Mouse (Mus musculus): ENCODE measurements around the gene Ankrd33.

The Ankrd33 gene

DNA sequence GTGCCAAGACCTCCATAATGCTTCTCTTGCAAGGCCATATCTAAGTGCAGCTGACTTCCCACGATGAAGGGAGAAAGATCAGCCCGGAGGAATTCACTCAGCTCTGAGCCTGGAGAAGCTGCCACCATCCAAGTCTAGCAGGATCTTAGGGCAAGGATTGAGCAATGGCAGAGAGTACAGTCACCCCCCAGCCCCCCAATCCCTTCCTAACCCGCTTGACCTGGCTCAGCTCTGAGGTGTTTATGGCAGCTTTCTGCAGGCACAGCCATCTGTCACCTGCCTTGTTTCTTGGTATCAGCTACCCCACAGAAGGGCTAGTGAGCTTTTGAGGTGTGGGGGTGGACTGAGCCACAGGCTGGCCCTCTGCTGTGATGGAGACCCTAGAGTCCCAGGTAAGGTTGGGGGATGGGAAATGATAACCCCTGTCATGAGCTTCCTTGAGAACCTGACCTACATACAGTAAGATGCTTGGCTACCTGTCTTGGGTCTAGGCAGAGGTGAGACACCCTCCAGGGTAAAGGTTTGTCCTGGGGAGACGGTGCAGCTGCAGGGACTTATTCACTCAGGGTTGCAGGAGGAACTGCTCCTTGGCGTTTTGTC is at the start of gene Ankrd33:
Gene Ankrd33, plus strand, starts transcription at position 245 of the 600 bp plus-strand sequence.
- no peak for DNase-seq (ENCODE audit: low spot score)

DNA sequence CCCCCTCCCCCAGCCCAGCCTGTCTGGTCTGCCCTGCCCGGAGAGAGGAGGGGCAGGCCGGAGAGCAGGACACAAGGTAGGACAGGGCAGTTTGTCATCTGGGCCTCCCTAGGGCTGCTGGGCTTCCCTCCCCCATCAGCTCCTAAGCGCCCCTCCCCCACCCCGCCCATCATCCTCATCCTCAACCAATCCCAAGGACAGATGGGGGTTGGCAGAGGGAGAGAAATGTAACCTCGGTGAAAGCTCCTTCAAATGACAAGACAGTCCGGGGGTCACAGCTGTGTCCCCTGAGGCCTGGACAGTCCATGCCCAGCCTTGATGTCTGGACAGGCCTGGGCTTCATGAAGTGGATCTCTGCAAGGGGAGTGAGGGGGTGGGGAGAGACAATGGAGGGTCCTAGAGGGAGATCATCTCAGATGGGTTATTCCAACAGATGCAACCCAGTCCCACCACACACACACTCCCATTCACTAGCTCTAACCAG is 49.1 kb upstream of the Ankrd33 start:
- DNase-seq (ENCODE audit: low spot score) = no peak

DNA sequence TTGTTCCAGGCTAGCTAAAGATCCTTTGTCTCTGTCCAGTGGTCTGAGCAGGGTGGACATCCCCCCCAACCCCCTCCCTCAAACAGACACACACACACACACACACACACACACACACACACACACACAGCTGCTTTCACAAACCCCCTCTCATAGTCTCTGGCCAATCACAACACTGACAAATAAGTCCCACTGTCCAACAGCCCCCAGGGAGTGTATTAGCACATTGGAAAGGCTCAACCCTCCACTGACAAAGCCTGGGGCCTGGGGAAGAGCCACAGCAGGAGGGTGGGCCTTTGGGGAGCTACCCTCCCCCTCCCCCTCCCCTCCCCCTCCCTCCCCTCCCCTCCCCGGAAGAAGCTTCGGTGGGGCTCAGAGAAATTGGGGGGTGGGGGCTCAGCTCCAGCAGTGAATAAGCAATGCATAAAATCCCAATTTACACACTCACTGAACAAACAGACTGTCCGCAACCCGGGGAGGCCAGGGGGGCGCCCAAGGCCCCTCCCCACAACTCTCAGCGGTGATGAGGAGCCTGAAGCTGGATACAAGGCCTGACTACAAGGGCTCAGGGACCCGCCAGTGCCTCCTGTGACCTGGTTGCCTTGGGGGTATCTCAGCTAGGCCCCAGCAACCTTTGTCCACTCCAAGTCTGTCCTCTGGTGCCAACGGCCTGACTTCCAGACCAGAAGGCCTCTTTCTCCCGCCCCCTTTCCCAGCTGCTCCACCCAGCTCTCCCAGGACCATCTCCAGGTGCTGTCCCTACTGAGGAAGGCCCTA is 48.4 kb upstream of the Ankrd33 start:
- DNase-seq (ENCODE audit: low spot score) = no peak

DNA sequence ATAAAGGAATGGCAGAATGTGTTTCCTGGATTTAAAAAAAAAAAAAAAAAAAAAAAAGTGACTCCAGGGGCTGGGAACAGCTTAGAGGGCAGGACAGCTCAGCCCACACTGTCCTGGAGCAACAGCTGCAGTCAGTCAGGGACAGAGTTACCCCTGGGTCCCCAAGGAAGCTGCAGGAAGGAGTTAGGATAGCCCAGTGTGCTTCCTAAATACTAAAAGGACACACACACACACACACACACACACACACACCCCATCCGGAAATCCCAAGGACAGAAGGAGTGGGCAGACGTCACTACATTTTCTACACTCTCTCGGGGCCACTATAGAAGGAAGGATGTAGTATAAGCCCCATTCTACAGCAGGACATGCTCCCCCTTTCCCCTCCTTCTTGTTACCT is 47.5 kb upstream of the Ankrd33 start:
- DNase-seq (ENCODE audit: low spot score) = no peak

DNA sequence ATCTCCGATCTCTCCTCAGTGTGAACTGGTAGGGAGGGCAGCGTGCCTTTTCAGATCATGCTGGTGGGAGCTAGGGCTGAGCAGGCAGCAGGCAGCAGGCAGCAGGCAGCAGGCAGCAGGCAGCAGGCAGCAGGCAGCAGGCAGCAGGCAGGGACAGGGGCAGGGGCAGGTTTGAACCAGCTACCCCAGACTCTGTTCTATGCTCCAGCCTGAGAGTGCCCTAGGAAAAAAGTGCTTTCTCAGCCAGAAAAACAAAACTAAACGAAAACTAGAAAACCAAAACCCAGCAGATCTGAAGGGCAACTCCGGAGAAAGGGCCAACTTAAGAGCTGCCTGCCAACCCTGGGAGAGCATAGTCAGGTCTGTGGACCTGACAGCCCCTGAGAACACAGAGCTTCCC is 46.9 kb upstream of the Ankrd33 start:
- DNase-seq (ENCODE audit: low spot score) = no peak

DNA sequence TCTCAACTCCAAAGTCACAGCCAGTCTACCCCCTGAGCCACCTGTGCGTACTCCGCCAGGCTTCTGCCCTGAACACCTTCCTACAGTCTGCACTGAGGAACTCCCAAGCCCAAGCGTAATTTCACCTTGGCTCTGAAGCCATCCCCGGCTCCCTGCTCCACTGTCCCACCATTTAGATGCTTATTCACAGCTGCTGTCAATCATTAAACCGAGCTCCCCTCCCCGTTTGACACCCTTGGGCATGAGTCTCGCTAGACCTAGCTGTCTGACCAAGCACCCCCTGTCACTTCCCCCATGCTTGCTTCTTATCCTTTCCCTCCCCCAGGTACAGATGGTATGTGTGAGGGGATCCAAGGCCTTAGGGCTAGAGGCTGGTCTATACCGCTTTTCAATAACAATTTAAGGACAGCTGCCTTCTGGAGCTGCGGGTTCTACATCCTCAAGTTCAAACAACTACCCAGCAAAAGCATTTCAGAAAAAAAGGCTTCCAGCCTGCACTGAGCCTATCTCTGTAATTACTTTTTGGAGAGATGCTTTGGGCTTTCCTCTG is 45.8 kb upstream of the Ankrd33 start:
- DNase-seq (ENCODE audit: low spot score) = no peak

DNA sequence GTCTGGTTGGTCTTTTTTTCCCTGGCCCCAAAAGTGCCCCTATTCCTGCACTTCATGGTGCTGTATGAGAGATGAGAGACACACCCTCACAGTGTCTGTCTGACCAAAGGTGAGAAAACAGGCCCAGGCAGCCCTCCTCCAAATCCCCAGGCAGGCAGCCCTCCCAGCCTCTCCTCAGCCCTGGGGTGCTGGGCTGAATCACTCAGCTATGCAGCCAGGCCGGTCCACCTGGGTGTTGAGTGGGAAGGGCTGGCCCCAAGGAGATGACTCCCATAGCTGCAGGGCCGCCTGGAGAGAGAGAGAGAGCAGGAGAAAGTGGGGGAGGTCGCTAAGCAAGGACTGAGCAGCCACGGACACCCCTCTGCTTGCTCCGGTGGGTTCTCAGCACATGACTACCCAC is 44.8 kb upstream of the Ankrd33 start:
- no peak for DNase-seq (ENCODE audit: low spot score)

DNA sequence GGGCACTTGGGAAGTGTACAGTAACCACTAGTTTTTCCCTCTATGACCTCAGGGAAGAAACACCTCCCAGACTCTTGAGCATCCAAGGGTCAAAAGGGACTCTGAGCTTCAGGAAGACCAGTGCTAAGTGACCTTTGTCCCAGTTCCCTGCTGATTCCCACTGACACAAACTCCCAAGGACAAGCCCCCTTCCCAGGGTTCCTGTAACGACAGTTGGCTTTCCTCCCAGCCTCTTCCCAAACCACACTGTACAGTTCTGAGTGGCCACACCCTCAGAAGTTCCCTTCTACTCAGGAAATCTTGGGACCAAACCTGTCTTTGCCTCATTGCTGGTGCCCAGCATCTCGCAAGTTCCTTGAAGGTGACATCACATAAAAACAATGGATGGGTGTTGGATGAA is 42.8 kb upstream of the Ankrd33 start:
- DNase-seq (ENCODE audit: low spot score) = no peak

DNA sequence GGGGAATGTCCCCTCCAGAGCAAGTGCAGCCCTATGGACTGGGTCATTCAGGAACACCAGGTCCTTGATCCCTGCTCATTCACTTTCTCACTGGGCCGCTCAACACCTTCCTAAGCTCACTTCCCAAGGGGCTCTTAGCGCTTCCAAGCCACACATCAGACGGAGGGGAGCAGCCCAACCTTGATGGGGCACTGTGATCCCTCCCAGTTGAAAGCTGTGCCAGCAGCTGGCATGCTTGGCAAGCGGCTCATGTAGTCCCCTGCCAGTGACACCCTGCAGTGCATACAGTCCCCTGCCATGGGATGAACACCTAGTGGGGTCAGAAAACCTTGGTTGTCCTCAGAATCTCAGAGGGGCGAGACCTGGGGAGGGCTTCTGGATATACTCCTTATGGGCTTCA is 41.5 kb upstream of the Ankrd33 start:
- no peak for DNase-seq (ENCODE audit: low spot score)

DNA sequence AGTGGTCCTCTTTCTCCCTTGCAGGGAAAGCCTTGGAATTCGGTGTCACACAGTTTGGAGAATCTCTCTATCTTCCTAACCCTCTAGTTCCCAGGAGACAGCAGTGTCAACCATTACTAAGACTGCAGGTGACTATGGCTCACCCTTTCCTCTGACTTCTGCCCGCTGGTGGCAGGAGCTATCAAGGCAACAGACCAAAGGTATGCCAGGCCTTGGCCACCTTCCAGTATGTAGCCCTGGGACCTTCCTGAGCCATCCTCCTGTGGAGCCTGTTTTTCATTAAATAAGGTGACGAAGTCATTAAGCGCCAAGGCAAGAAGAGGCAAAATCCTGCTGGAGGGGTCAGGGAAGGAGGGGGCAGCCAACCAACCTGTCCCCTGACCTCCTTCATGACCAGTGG is 40.4 kb upstream of the Ankrd33 start:
- no peak for DNase-seq (ENCODE audit: low spot score)

DNA sequence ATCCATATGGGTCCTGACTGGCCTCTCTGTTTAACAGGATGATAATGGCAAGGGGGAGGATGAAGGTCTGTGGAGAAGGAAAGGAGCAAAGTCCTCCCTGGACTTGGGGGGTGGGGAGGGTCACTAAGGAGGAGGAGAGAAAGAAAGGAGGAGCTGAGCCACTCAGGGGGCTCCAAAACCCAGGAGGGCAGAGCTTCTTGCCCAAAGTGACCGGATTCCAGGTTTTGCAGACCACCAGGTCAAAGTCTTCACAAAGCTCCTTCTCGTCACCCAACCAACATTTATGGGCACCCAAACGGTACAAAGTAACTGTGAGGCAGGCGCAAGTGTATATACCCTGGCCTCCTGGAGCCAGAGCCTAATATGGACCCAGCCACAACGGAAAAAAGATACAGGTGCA is 39.9 kb upstream of the Ankrd33 start:
- no peak for DNase-seq (ENCODE audit: low spot score)

DNA sequence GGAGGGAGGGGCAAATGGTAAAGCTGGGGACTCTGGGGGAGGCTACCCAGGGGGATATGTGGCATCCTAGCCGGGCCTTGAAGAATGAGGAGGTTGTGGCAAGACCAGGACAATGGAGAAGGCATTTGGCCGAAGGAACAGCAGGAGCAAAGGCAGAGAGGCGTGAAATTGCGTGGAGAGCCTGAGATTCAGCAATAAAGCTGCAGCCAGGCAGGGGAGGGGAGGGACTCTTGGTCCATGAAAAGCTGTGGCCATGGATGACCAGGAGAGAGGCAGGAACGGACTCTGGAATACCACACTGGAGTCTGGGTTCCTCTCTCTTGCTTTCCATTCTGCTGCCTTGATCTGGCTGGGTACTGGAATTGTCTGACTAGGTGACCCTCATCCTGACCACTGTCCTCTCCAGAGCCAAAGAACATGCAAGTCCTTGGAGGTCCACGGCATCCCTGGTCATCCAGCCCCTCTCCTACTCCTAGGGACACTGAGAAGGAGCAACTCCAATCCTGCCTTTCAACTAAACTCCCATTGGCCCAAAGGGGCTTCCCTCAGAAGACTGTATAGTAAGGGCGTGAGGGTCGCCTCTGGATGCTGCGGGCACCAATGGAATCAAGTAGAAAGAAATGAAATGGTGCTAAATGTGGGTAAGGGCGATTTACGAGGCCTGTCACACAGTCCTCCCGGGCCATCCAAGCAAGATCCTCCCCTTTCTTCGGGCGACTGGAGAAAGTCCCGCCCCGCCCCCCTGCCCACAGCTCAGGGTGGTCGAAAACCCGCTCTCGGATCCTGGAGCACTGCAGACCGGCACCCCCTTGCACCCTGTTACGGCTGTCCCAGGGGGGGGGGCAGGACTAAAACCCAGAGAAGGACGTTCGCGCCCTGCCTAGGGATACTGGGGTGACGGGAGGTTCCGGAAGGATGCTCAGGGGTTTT is 39.2 kb upstream of the Ankrd33 start:
- no peak for DNase-seq (ENCODE audit: low spot score)

DNA sequence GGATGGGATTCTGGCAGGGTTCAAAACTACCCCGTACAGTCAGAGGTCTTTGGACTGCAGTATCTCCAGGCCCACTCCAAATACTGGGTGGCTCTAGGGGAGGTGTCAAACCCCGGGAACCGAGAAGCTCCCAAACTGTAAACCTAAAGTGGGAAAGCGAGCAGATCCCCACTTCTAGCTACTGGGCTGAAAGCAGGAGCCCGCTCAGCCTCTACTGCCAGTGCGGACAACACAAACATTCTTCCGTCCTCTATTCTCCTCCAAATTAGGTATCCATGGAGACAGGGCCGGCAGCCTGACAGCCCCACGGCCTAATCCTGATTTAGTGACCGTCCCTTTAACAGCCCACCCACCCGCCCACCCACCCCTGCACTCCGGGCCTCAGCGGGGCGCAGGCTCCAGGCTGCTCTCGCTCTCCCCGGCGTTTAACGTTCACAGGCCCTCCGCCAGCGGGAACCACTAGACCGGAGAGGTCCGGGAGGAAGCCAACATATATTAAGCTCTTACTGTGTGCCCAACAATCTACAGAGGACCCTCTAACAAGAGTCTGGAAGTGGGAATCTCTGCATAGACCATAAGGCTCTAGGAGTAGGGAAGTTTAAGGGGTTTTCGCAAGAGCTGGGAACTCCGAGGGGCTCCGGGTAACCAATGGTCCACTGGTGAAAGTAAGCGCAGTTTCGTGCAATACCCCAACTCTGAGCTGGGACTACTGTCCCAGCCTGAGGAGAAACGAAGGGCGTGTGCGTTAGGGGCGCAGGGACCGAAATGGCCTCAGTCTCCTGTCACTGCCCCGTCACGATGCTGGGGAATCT is 38.3 kb upstream of the Ankrd33 start:
- DNase-seq (ENCODE audit: low spot score) = no peak

DNA sequence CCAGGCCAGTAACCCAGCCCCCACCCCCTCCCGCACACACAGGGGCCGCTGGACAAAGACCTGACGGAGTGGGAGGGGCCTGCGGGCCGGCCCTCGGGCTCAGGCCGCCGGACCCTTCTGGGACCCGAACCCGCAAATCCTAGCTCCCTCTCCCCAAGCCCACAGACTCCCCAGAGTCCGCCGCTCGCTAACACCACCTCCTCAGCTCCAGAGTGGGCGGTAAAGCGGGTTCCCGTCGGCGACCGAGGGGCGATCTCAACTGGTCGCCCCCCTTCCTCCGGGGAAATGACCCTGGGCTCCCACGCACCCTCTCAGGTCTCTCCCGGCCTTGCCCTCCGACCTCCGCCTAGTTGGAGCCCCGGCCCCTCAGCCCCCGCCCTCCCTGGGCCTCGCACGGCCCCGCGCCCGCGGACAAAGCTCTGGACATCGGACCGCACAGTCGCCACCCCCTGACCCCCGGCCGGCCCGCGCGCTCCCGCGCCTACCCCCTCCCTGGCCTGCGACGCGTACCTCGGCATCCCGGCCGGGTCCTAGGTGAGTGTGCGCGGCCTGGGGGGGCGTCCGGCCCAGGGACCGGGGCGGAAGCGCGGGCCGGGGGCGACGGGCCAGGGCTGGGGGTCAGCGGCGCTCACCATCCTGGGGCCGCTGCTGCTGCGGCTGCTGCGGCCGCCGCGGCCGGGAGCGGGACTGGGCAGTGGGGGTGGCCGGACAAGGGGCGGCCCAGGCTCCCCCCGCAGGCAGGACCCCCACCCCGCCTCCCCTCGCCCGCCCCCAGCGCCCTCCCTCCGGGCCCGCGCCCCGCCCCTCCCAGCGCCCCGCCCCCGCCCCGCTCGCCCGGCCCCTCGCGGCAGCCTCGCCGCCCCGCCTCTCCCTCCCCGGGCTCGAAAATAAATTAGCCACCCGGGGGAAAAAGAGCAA is 37.5 kb upstream of the Ankrd33 start, which contains the start of gene Fignl2:
Gene Fignl2, minus strand, starts transcription at position 755 of the 918 bp plus-strand sequence.
- DNase-seq (ENCODE audit: low spot score) = peak; percentile 53

DNA sequence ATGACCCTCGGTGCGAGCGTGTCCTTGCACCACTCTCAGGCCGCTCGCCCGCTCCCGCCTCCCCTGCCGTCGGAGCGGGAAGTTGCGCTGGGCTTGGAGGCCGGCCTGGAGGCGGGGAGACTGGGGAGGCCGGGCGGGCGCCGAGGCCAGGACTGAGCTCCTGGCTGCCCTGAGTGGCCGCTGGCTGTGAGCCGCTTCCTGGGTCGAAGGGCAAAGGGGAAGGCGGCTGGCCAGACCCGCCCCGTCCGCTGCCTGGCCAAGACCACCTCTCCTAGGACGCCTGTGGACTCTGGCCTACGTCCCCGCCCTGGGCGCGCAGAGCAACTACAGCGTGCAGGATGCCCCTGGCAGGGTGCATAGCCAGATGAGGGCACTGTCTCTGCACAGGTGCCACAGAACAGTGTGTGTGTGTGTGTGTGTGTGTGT is 36.8 kb upstream of the Ankrd33 start:
- peak; percentile 90 for DNase-seq (ENCODE audit: low spot score)

DNA sequence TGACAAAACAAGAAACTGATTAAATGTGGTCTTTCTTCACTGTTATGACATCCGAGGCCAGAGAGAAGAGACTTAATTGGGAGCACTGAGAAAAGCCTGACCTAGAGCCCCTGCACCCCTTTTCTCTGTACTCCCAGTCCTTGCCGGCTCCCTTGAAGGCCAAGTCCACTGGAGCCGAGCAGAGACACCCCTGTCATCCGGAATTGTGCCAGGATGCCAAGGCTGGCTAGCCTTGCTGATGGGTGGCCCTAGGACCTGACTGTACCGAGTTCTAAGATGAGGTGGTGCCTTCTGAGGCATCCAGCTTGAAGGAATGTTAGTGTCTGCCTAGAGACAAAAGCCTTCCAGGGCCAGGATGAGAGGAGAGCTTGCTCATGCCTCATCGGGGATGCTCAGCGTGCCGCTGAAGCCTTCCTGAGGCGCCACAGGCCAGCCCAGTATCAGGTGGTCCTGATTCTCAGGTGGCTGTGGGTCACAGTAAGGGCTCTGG is 35.5 kb upstream of the Ankrd33 start:
- no peak for DNase-seq (ENCODE audit: low spot score)

DNA sequence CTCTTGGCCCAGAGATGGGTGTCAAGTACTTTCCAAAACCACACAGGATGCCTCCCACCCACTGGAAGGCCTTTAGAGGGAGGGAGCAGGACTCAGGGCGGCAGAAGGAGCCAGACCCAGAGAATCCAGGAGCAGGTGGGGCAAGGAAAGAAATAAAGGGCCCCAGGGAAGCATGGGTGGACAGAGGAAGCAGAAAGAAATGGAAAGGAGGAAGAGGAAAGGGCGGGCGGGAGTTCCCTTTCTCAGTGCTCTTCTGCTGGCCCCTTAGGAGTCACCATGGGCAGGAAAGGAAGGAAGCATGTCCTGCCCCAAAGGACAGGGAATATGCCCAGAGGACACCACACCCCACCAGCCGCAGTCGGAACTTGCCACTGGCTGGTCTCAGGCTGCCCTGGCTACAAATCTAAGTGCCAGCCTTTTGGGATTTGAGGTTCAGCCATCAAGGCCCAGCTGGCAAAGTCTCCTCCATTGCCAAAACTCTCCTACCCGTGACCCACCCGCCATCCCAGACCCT is 34.5 kb upstream of the Ankrd33 start:
- DNase-seq (ENCODE audit: low spot score) = no peak

DNA sequence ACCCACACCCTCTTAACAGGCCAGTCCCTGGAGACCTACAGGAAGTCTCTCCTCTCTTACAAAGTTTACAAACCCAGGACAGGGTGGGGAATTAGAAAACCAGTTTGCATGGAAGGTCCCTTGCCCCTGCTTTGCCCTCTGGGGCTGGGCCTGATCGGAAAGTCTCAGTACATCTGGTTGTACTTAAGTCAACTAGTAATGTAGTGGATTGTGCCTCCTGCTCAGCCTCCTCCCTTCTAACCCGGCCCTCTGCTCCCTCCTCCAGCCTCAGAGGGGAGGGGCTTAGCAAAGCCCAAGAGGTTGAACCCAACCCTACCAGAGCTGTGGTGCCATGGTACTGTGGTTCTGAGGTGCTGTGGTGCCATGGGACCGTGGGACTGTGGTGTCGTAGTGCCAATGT is 33.3 kb upstream of the Ankrd33 start:
- DNase-seq (ENCODE audit: low spot score) = peak; percentile 31

DNA sequence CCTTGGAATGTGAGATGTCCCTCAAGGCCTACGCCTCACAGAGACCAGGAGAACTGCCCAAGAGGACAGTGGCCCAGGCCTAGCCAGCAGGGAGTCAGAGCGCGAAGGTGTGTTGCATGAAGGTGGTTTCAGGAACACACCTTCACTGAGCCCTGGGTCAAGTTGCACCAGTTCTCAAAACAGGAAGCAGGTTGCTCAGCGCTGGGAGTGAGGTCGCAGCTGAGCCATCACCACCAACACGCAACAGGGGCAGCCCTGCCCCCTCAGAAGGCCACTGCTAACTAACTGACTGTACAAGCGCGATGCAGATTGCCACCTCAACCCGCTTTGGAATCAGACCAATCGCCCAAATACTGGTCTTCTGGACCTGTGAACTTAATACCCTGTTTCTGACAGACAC is 31.1 kb upstream of the Ankrd33 start:
- DNase-seq (ENCODE audit: low spot score) = no peak

DNA sequence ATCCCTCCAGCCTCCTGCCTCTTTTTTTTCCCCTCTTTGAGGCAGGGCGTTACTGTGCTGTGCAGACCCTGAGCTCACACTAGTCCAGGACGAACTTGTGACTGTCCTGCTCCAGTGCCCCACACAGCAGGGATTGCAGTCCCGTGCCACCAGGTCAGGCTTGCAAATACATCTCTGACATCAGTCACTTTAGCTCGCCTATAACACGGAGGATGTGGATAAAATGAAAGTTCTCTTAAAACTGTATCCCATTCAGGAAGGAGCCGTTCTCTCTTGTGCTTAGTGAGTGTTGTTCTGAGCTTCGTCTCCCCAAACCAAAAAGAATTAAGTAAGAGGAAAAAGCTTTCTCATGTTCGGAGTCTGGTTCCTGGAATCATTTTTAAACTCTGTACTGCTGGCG is 29.1 kb upstream of the Ankrd33 start:
- no peak for DNase-seq (ENCODE audit: low spot score)
